Mouse (Mus musculus) embryonic fibroblast, embryonic 13.5 days (primary cell): Measurements from ENCODE around the gene Gng8. TPM values are rescaled to one million over a fixed set of nuclear protein-coding genes. Genes with fewer than 3 reads are reported as not detected.

Experiments
- H3K27ac ChIP-seq: 2 replicates; pipeline ENCODE4 v1.5.1; 2012; ENCODE audit warnings: low read length, control low read depth, inconsistent platforms; ENCODE audit not compliant: insufficient read depth
- H3K4me1 ChIP-seq: 2 replicates; pipeline ENCODE4 v1.6.1; 2011; ENCODE audit warnings: low read length; ENCODE audit not compliant: control insufficient read depth, insufficient read depth
- H3K4me3 ChIP-seq: 2 replicates; pipeline ENCODE4 v1.5.1; 2011; ENCODE audit warnings: mild to moderate bottlenecking, control low read depth, low read length; ENCODE audit not compliant: insufficient read depth
- CTCF ChIP-seq: IDR thresholded peaks from 2 replicates; pipeline ENCODE4 v1.5.1; 2011; ENCODE audit warnings: mild to moderate bottlenecking, control low read depth, low read length, moderate library complexity, borderline replicate concordance; ENCODE audit not compliant: insufficient read depth
- POLR2A ChIP-seq: IDR thresholded peaks from 2 replicates; pipeline ENCODE4 v1.6.1; 2011; ENCODE audit warnings: low read depth, mild to moderate bottlenecking, control low read depth, low read length, moderate library complexity
- polyA plus RNA-seq: library from polyadenylated mRNA; stranded (reverse); fragments of >200 nt; gene quantifications from 2 replicates; pipeline ENCODE4 v1.2.4, GENCODE M21; 2011; ENCODE audit warnings: low read depth; ENCODE audit not compliant: missing spikeins, insufficient read length

The Gng8 gene
- polyA plus RNA-seq, 1 experiment: 24.7 TPM

DNA sequence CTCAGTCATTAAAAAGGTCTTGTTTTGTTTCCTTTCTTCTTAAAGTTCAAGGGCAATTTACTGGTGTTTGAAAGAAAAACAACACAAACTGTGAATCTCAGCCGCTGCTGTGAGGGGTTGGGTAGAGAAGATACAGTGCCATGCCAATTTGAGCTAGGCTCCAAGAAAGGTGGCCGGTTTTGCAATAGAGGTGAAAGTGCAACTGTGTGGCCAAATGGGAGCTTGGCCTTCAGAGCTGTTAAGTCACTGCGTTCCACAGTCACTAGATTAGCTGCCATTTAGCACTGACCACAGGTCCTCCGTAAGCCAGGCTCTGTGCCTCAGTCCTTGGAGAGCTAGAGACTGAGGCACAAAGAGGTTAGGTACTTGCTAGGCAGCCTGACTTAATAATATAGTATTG lies 40.0 kb upstream of the Gng8 start:
- Histone ChIP-seq H3K4me1 (no peaks in the 10 kb centered on the region), H3K4me3 (no peak overlapping the region), H3K27ac (no peak overlapping the region)
- TF ChIP-seq CTCF (no peak), POLR2A (no peak)

DNA sequence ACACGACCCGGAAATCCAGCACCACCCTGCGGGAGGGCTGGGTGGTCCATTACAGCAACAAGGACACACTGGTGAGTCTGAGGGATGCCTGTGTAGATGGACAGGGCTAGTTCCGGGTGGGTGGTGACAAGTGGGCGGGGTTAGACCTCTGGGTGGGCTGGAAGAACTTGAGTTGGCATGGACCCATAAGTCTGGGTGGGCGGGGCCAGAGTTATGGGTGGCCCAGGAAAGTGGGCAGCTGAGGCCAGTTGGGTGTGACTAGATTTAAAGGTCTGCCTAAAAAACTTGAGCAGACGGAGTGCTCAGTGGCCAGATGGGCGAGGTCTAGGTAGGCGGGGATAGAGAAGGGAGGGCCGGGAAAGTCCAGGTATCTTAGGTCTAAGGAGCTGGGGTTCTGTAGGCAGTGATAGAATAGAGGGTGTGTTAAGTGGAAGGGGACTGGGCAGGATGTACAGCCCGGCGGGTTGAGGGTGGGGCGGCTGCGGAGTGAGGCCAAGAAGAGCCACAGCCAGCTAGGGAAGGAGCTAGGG lies 38.2 kb upstream of the Gng8 start:
- H3K4me3 ChIP-seq: no peak overlapping the region
- no peak for TF ChIP-seq POLR2A
- TF ChIP-seq CTCF: no peak
- no peak overlapping the region for H3K27ac ChIP-seq
- H3K4me1 ChIP-seq: no peaks in the 10 kb centered on the region

DNA sequence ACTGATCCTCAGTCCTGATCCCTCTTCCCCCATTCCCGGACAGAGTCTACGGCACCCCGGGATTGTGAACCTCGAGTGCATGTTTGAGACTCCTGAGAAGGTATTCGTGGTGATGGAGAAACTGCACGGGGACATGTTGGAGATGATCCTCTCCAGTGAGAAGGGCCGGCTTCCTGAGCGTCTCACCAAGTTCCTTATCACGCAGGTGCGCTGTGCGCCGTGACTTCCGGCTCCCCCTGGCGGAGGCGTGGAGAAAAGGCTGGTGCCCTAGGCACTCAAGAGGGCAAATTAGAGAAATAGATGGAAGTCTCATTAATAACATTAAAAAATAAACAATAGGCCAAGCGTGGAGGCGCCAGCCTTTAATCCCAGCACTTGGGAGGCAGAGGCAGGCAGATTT lies 33.2 kb upstream of the Gng8 start:
- H3K27ac ChIP-seq: no peak overlapping the region
- H3K4me1 ChIP-seq: no peaks in the 10 kb centered on the region
- H3K4me3 ChIP-seq: no peak overlapping the region
- TF ChIP-seq CTCF (peak; percentile 78), POLR2A (no peak)

DNA sequence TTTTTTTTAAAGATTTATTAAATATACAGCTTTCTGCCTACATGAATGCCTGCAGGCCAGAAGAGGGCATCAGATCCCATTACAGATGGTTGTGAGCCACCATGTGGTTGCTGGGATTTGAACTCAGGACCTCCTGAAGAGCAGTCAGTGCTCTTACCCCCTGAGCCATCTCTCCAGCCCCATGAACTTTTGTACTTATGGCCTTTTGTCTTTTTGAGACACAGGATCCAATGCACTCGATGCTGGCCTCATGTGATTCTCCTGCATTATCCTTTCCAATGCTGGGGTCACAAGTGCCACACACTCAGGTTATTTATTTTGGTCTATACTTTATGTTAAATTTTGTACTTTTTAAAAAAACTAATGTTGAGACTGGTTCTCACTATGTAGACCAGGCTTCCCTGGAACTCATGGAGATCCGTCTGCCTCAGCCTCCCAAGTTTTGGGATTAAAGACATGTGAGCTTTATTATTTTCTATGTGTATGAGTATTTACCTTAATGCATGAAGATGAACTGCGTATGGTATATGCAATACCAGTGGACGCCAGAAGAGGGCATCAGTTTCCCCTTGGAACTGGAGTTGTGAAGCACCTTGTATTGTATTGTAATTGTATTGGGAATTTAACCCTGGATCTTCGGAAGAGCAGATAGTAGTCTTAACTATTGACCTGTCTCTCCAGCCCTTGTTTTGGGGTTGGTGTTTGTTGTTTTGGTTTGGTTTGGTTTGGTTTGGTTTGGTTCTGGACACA lies 31.5 kb upstream of the Gng8 start:
- H3K27ac ChIP-seq: no peak overlapping the region
- H3K4me3 ChIP-seq: no peak overlapping the region
- TF ChIP-seq CTCF: no peak
- TF ChIP-seq POLR2A: no peak
- no peaks in the 10 kb centered on the region for H3K4me1 ChIP-seq

DNA sequence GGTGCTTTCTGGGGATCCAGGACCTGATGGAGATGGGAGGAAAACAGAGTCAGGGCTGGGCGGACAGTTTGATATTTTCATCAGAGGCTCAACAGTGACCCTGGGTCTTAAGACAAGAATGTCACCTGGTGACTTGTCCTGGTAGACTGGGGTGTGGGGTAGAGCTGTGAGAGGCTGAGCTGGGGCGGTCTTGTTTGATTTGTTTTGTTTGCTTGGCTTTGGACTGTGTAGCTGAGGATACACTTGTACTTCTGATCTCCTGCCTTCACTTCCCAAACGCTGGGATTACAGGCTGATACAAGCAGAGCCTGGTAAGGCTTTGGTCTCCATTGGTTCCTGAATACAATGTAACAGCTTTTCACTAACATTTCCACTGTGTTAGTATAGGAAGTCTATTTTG lies 24.1 kb upstream of the Gng8 start:
- Histone ChIP-seq H3K4me3 (no peak overlapping the region), H3K4me1 (no peaks in the 10 kb centered on the region), H3K27ac (no peak overlapping the region)
- TF ChIP-seq POLR2A (no peak), CTCF (no peak)

DNA sequence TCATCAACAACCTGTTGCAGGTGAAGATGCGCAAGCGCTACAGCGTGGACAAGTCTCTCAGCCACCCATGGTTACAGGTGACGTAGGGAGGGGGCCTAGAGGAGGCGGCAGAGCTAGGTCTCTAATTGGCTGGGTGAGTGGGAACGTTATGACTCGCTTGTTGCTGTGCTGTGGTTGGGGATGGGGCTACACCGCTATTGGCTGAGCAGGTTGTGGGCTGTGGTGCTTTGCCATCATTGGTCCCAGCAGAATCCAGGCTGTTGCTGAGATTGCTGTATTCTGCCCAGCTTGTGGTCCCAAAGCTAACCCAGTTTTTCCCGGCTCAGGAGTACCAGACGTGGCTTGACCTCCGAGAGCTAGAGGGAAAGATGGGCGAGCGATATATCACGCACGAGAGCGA lies 22.1 kb upstream of the Gng8 start:
- H3K27ac ChIP-seq: no peak overlapping the region
- H3K4me1 ChIP-seq: no peaks in the 10 kb centered on the region
- H3K4me3 ChIP-seq: no peak overlapping the region
- TF ChIP-seq POLR2A: no peak
- TF ChIP-seq CTCF: no peak

DNA sequence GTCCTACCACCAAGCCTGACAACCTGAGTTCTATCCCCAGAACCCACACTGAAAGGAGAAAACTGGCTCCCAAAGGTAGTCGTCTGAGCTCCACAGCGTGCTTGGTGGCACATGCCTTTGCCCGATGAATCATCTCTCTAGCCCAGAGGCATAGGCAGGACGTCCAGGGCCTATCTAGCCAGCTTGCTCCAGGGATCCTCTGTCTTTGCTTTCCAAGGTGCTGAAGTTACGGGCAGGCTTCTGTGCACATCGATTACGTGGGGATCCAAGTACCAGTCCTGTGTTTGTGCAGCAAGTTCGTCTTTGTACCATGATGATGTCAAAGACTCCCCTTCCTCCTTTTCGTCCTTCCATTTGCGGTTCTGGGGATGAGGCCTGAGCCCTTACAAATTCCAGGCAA lies 20.0 kb upstream of the Gng8 start:
- Histone ChIP-seq H3K4me3 (no peak overlapping the region), H3K27ac (no peak overlapping the region), H3K4me1 (no peaks in the 10 kb centered on the region)
- no peak for TF ChIP-seq POLR2A
- no peak for TF ChIP-seq CTCF

DNA sequence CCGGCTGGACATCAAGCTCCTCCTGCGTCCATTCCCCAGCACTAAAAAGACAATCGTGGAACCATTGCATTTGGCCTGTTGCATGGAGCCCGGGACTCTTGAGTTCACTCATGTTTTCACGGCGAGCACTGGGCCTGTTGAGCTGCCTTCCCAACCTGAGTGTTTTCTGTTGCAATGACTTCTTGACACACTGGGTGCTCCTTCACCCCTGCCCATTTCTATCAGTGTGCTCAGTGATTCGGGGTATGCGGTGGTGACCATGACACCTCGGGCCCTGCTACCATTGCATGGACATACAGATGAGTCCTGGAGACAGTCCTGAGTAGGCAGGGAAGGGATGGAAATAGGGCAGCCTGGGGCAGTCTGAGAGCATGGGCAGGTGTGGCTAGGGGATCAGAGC lies 19.1 kb upstream of the Gng8 start:
- no peak overlapping the region for H3K4me3 ChIP-seq
- no peaks in the 10 kb centered on the region for H3K4me1 ChIP-seq
- TF ChIP-seq CTCF (no peak), POLR2A (no peak)
- H3K27ac ChIP-seq: no peak overlapping the region

DNA sequence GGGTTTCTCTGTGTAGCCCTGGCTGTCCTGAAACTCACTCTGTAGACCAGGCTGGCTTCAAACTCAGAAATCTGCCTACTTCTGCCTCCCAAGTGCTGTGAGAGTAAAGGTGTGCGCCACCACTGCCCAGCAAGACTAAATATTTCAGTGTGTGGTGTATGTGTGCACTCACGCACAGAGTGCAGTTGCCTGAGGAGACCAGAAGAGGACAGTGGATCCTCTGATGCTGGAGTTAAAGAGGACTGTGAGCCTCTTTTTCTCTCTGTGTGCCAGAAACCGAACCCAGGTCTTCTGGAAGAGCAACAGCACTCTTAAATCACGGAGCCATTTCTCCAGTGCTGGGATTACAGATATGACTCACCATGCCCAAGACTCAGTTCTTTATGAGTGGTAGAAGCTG lies 18.2 kb upstream of the Gng8 start:
- no peak overlapping the region for H3K4me3 ChIP-seq
- TF ChIP-seq POLR2A (no peak), CTCF (no peak)
- H3K4me1 ChIP-seq: no peaks in the 10 kb centered on the region
- H3K27ac ChIP-seq: no peak overlapping the region

DNA sequence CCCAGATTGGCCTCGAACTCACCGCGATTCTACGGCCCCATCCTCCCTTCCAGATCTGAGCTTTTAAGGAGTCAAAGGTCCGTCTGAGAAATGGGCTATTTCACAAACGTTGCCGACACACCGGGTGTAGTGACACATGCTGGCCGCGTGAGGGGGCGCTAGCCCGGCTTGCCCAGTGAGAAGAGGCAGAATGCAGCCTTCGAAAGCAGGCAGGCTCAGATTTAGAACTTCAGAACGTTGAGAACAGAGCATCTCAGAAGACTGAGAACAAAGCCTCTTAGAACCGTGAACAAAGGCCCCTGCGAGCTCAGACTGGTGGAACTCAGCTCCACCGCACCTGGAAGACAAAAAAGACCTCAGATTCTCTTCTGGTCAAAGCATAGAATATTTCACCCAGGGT lies 17.4 kb upstream of the Gng8 start:
- TF ChIP-seq POLR2A: no peak; the same call in 1 of the 2 replicates
- TF ChIP-seq CTCF: peak; percentile 99
- no peaks in the 10 kb centered on the region for H3K4me1 ChIP-seq
- peak overlapping the region; percentile 32 for H3K4me3 ChIP-seq
- peak overlapping the region; percentile 76 for H3K27ac ChIP-seq

DNA sequence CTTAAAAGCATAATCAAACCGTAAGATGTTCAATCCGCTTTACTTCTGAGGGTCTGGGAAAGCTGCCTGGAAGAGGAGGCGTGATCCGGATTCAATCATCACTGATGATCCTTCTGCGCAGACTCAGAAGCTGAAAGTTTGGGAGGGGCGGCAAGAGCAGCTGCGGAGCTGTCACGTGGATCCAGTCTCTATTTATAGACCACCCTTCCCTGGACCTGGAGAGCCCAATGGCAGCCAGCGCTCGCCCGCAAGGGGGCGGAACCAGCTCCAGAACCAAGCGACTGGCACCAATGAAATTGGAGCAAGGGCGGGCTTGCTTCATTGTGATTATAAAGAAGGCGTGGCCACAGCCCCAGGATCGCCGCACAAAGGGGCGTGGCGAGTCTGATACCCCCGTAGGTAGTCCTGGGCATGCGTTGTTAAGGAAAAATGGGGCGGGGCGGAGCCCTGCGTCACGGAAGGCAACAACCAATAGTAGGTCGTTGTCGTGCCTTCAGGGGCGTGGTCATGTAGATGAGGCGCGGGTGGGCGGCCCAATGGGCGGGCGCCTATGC lies 16.8 kb upstream of the Gng8 start:
- TF ChIP-seq CTCF: no peak
- peak; percentile 65 for TF ChIP-seq POLR2A
- H3K27ac ChIP-seq: peak overlapping the region; percentile 76
- H3K4me3 ChIP-seq: peak overlapping the region; percentile 32
- H3K4me1 ChIP-seq: no peaks in the 10 kb centered on the region
